Comparison of ENCODE assay signal across 8 mouse cellular contexts in genomic region chr15:96254356-96254755, GRCm38 (mm10). TPM values are rescaled to one million over a fixed set of nuclear protein-coding genes. Genes with fewer than 3 reads are reported as not detected.
A peak's percentile ranks its signal among the peaks of the same experiment; 100 is the strongest.
DNase-seq lines count a peak whose midpoint lies in the region; ATAC-seq and TF ChIP-seq lines count a peak whose summit lies in the region.

No protein-coding gene starts in this region.

- H3K27ac ChIP-seq in heart, embryonic 10.5 days = peak overlapping the region; percentile 59
- no peak overlapping the region for H3K27ac ChIP-seq in forebrain, postnatal 0 days (ENCODE audit: low read depth, low read length)
- H3K27ac ChIP-seq in liver, postnatal 0 days (ENCODE audit: low read depth) = no peak overlapping the region

- DNase-seq in heart, embryonic 10.5 days (ENCODE audit: low spot score) = no peak
- no peak for DNase-seq in heart, postnatal 14 days
- DNase-seq in ES-CJ7 (ENCODE audit: low read depth, low spot score) = peak; percentile 46
- DNase-seq in forebrain, postnatal 0 days = peak; percentile 61
- DNase-seq in liver, postnatal 0 days = no peak
- DNase-seq in right cerebral cortex, postnatal 36 days (ENCODE audit: low spot score in 2 of 2) = no peak
- DNase-seq in spleen, adult 18-20 months = no peak
- no peak for DNase-seq in adrenal gland, postnatal 14 days

- H3K4me1 ChIP-seq in heart, embryonic 10.5 days = peaks cover 9% of the 10 kb centered on the region
- H3K4me1 ChIP-seq in forebrain, postnatal 0 days (ENCODE audit: insufficient read depth) = no peaks in the 10 kb centered on the region; the same call in 1 of the 2 replicates
- H3K4me1 ChIP-seq in liver, postnatal 0 days (ENCODE audit: insufficient read depth) = peaks cover 4% of the 10 kb centered on the region; the same call in 1 of the 2 replicates

- TF ChIP-seq CTCF in forebrain, postnatal 0 days (IDR thresholded peaks at IDR 0.05; ENCODE audit: low read depth) = no peak
- no peak for TF ChIP-seq CTCF in liver, postnatal 0 days (IDR thresholded peaks at IDR 0.05; ENCODE audit: low read depth)

- WGBS in heart, embryonic 10.5 days = 4% methylated on average over 17 of the region's 17 CpGs
- WGBS in forebrain, postnatal 0 days = 1% methylated on average over 17 of the region's 17 CpGs
- 8% methylated on average over 17 of the region's 17 CpGs for WGBS in liver, postnatal 0 days (ENCODE audit: insufficient replicate concordance)

- ATAC-seq in forebrain, postnatal 0 days = peak; percentile 48; the same call in 1 of the 2 replicates
- no peak for ATAC-seq in liver, postnatal 0 days

- H3K4me2 ChIP-seq in forebrain, postnatal 0 days (ENCODE audit: low read depth) = peak overlapping the region; percentile 48
- peak overlapping the region; percentile 64 for H3K4me2 ChIP-seq in liver, postnatal 0 days (ENCODE audit: low read depth, low read length)

- peak overlapping the region; percentile 31; the same call in 1 of the 2 replicates for H3K9ac ChIP-seq in forebrain, postnatal 0 days
- no peak overlapping the region for H3K9ac ChIP-seq in liver, postnatal 0 days (replicated peaks)

- TF ChIP-seq EP300 in liver, postnatal 0 days (IDR thresholded peaks at IDR 0.05; ENCODE audit: low read depth) = no peak

- intact Hi-C loops in heart, postnatal 14 days (cut with DNase I) = no loop called here

- no peaks in the 10 kb centered on the region for H3K36me3 ChIP-seq in heart, embryonic 10.5 days
- no peaks in the 10 kb centered on the region for H3K36me3 ChIP-seq in forebrain, postnatal 0 days (ENCODE audit: insufficient read depth)
- H3K36me3 ChIP-seq in liver, postnatal 0 days (replicated peaks; ENCODE audit: insufficient read depth, low read length) = no peaks in the 10 kb centered on the region

- H3K9me3 ChIP-seq in heart, embryonic 10.5 days = no peaks in the 10 kb centered on the region
- no peaks in the 10 kb centered on the region for H3K9me3 ChIP-seq in forebrain, postnatal 0 days (ENCODE audit: low read length)
- no peaks in the 10 kb centered on the region for H3K9me3 ChIP-seq in liver, postnatal 0 days (ENCODE audit: low read length)

- H3K27me3 ChIP-seq in heart, embryonic 10.5 days (ENCODE audit: insufficient read depth, poor library complexity, severe bottlenecking) = no peaks in the 10 kb centered on the region
- H3K27me3 ChIP-seq in forebrain, postnatal 0 days (ENCODE audit: insufficient read depth, low read length) = no peaks in the 10 kb centered on the region
- no peaks in the 10 kb centered on the region for H3K27me3 ChIP-seq in liver, postnatal 0 days (ENCODE audit: insufficient read depth, low read length)

- peak overlapping the region; percentile 54 for H3K4me3 ChIP-seq in heart, embryonic 10.5 days
- H3K4me3 ChIP-seq in forebrain, postnatal 0 days (ENCODE audit: low read depth, low read length) = peak overlapping the region; percentile 27
- H3K4me3 ChIP-seq in liver, postnatal 0 days (ENCODE audit: low read depth, low read length) = peak overlapping the region; percentile 22; the same call in 1 of the 2 replicates

RNA-seq across cellular contexts. Expression of gene Arid2, which starts 33.0 kb away (rescaled TPM):
- 18.3 and 22.0 TPM in 2 replicates for polyA plus RNA-seq in heart, embryonic 10.5 days (2016; fragmentation: Nextera tagmentation; extraction: Ambion mirVana)
- 10 to 100 TPM; 31.9 to 34.5 TPM for total RNA-seq in heart, postnatal 14 days (2021)
- total RNA-seq in forebrain, postnatal 0 days (2014; rRNA removed) = 32.2 and 49.9 TPM in 2 replicates
- 7.8 and 10.7 TPM in 2 replicates for polyA plus RNA-seq in forebrain, postnatal 0 days (2015; fragmentation: Nextera tagmentation; extraction: Ambion mirVana)
- 5.5 and 5.9 TPM in 2 replicates for polyA plus RNA-seq in liver, postnatal 0 days (2015; fragmentation: Nextera tagmentation; extraction: Ambion mirVana)
- total RNA-seq in adrenal gland, postnatal 14 days (2021) = 38.4 and 43.1 TPM in 2 replicates

Comparison
In these comparisons a context has a peak if more than half of its experiments do, and no peak if none do; other contexts are left out.
1. DNase-seq: peak in ES-CJ7 (single experiment) and forebrain, postnatal 0 days (single experiment); none in heart, embryonic 10.5 days (single experiment), heart, postnatal 14 days (0 of 2), liver, postnatal 0 days (single experiment), right cerebral cortex, postnatal 36 days (0 of 2), spleen, adult 18-20 months (0 of 2) and adrenal gland, postnatal 14 days (single experiment).
2. Peak in every context shown above with its lines, with median percentiles within 50 percentile points of each other: H3K4me3 ChIP-seq.